Mouse (Mus musculus): ENCODE measurements around the gene Mgst3. TPM values are rescaled to one million over a fixed set of nuclear protein-coding genes. Genes with fewer than 3 reads are reported as not detected.
A peak's percentile ranks its signal among the peaks of the same experiment; 100 is the strongest.

Gene Mgst3
- polyA plus RNA-seq, 1 experiment from 2014 or later, result 51.8 TPM

DNA sequence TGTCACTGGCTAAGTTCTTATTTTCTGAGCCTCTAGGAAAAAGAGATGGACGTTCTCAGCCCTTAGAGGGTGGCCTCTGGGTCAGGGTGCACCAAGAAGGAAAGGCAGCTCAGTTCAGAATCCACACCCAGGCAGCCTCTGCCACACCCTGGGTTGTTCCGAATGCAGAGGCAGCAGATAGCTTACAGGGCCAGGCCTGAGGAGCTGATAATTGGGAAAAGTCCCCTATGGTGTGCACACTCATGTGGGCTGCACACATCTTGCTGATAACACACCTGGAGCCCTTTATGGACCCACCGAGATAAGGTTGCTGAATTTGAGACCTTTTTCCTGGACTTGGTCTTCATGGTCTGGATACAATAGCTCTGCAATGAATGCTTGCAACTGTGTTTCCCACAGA is 9.5 kb downstream of the Mgst3 start:
- 84% methylated on average over 3 of the region's 3 CpGs for WGBS
- ATAC-seq (replicated peaks; ENCODE audit: low FRiP score), result 0 out of 2 replicates have a peak, but pooled peaks have one; percentile 42
- H3K27ac ChIP-seq (ENCODE audit: low read depth, low read length), result no peak overlapping the region; the same call in 1 of the 2 replicates

DNA sequence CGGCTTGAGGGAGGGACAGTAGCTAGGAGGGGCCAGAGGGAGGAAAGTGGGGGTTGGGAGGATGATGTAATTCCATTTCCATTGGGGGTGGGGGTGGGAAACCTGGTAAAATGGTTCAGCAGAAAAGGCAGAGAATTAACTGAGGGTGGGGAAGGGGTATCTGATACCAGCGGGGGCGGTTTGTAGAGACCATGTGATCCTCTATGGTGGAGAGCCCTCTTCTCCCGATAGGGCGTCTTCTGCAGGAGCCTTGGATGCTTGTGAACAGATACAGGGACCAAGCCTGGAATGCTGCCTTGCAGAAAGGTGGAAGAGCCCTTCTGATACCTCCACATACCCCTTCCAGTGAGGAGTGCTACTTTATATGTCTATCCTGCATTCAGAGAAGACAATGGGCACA is 10.5 kb downstream of the Mgst3 start:
- Histone ChIP-seq H3K27ac (ENCODE audit: low read depth, low read length) (no peak overlapping the region), H3K27me3 (ENCODE audit: control insufficient read depth, insufficient read depth, low read length) (no peaks in the 10 kb centered on the region), H3K36me3 (ENCODE audit: control insufficient read depth, insufficient read depth, low read length) (no peaks in the 10 kb centered on the region), H3K9ac (ENCODE audit: low read length) (no peak overlapping the region), H3K4me2 (ENCODE audit: low read depth, low read length, severe bottlenecking) (no peak overlapping the region), H3K9me3 (ENCODE audit: control insufficient read depth, low read length) (no peaks in the 10 kb centered on the region), H3K4me1 (replicated peaks; ENCODE audit: control insufficient read depth, insufficient read depth, low read length) (no peaks in the 10 kb centered on the region), H3K4me3 (ENCODE audit: low read depth, low read length) (no peak overlapping the region)
- WGBS, result 82% methylated on average over 5 of the region's 5 CpGs
- ATAC-seq (replicated peaks; ENCODE audit: low FRiP score), result no peak
- no peak for DNase-seq (ENCODE audit: low spot score)

More for the DNA sequence above, 9.5 kb downstream of the Mgst3 start:
- Histone ChIP-seq H3K9ac (ENCODE audit: low read length) (no peak overlapping the region), H3K4me1 (replicated peaks; ENCODE audit: control insufficient read depth, insufficient read depth, low read length) (no peaks in the 10 kb centered on the region), H3K27me3 (ENCODE audit: control insufficient read depth, insufficient read depth, low read length) (no peaks in the 10 kb centered on the region), H3K4me3 (ENCODE audit: low read depth, low read length) (no peak overlapping the region), H3K9me3 (ENCODE audit: control insufficient read depth, low read length) (no peaks in the 10 kb centered on the region), H3K4me2 (ENCODE audit: low read depth, low read length, severe bottlenecking) (no peak overlapping the region), H3K36me3 (ENCODE audit: control insufficient read depth, insufficient read depth, low read length) (no peaks in the 10 kb centered on the region)
- no peak for DNase-seq (ENCODE audit: low spot score)

- 75% methylated on average over 5 of the region's 5 CpGs for WGBS
- no peaks in the 10 kb centered on the region for H3K4me1 ChIP-seq (replicated peaks; ENCODE audit: control insufficient read depth, insufficient read depth, low read length)
- ATAC-seq (replicated peaks; ENCODE audit: low FRiP score) (no peak), DNase-seq (ENCODE audit: low spot score) (no peak)
- no peaks in the 10 kb centered on the region for H3K36me3 ChIP-seq (ENCODE audit: control insufficient read depth, insufficient read depth, low read length)
- H3K27ac ChIP-seq (ENCODE audit: low read depth, low read length), result no peak overlapping the region
- H3K4me3 ChIP-seq (ENCODE audit: low read depth, low read length), result no peak overlapping the region
- no peak overlapping the region for H3K4me2 ChIP-seq (ENCODE audit: low read depth, low read length, severe bottlenecking)
- no peak overlapping the region for H3K9ac ChIP-seq (ENCODE audit: low read length)
- H3K9me3 ChIP-seq (ENCODE audit: control insufficient read depth, low read length), result no peaks in the 10 kb centered on the region
- no peaks in the 10 kb centered on the region for H3K27me3 ChIP-seq (ENCODE audit: control insufficient read depth, insufficient read depth, low read length)
Observed at GRCm38 (mm10) chr1:167382763-167383162, 10.9 kb downstream of the Mgst3 start.

GRCm38 (mm10) chr1:167382316-167382715 is 11.3 kb downstream of the Mgst3 start:
- Histone ChIP-seq H3K36me3 (ENCODE audit: control insufficient read depth, insufficient read depth, low read length) (no peaks in the 10 kb centered on the region), H3K4me2 (ENCODE audit: low read depth, low read length, severe bottlenecking) (no peak overlapping the region), H3K9ac (ENCODE audit: low read length) (no peak overlapping the region), H3K4me3 (ENCODE audit: low read depth, low read length) (no peak overlapping the region), H3K27ac (ENCODE audit: low read depth, low read length) (no peak overlapping the region), H3K27me3 (ENCODE audit: control insufficient read depth, insufficient read depth, low read length) (no peaks in the 10 kb centered on the region), H3K4me1 (replicated peaks; ENCODE audit: control insufficient read depth, insufficient read depth, low read length) (no peaks in the 10 kb centered on the region), H3K9me3 (ENCODE audit: control insufficient read depth, low read length) (no peaks in the 10 kb centered on the region)
- ATAC-seq (replicated peaks; ENCODE audit: low FRiP score) (no peak), DNase-seq (ENCODE audit: low spot score) (no peak)
- 79% methylated on average over 7 of the region's 7 CpGs for WGBS

DNA sequence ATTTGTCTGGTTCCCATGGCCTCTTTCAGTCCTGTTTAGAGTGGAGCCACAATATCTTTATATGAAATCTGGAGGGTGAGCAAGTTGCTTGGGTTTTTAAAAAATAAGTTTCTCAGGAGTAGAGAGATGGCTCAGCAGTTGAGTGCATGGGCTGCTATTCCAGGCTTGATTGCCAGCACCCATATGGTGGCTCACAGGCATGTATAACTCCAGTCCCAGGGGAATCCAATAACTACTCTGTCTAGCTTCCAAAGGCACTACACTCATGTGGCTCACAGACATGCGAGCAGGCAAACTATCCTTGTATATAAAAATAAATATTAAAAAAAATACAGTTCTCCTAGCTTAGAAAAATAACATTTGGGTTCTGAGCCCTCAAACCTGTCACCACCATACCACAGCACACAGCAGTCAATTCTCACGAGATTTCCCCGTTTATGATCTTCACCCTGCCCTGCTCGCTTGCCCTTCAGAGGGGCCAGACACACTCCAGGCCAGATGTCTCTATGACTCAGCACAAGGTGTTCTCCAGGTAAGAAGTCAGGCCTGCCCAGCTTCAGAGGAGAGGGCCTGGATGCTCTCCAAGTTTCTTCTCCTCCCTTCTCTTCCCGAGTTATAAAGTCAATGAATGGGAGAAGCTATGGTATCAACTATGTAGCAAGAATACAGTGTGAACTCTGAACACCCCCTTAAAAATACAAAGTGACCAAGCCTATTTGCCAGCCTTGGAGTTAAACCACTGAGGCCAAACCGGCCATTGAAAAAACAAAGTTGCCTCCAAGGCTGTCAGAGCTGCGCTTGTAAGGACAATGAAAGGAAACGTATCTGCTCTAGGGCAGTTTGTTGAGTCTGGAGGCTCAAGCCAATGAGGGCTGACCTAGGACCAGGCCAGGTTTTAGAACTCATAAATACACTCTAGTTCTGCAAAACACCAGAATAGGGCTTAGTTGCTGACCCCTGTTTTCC is 12.3 kb downstream of the Mgst3 start:
- ATAC-seq (replicated peaks; ENCODE audit: low FRiP score), result no peak
- no peak for DNase-seq (ENCODE audit: low spot score)

DNA sequence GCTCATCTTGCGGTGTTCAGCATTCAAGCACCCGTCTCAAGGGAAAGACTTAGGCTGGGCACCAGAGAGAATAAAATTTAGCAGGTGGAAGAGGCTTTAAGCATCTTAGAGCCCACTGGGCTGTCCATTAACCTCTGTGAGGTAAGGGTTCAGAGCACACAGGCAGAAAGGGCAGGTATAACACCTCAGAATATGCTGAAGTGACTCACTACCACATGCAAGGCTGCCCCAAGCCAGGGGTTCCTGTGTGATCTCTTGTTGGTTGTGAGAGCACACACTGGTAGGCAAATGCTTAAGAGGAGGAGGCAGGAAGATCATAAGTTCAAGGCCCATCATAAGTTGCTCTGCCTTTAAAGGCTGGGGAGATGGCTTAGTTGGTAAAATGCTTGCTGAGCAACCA is 13.4 kb downstream of the Mgst3 start:
- WGBS, result 86% methylated on average over 2 of the region's 2 CpGs
- H3K27ac ChIP-seq (ENCODE audit: low read depth, low read length), result no peak overlapping the region
- no peaks in the 10 kb centered on the region for H3K4me1 ChIP-seq (replicated peaks; ENCODE audit: control insufficient read depth, insufficient read depth, low read length)
- DNase-seq (ENCODE audit: low spot score) (no peak), ATAC-seq (replicated peaks; ENCODE audit: low FRiP score) (no peak)
- H3K4me3 ChIP-seq (ENCODE audit: low read depth, low read length), result no peak overlapping the region
- H3K9ac ChIP-seq (ENCODE audit: low read length), result no peak overlapping the region
- H3K27me3 ChIP-seq (ENCODE audit: control insufficient read depth, insufficient read depth, low read length), result no peaks in the 10 kb centered on the region
- no peak overlapping the region for H3K4me2 ChIP-seq (ENCODE audit: low read depth, low read length, severe bottlenecking)
- no peaks in the 10 kb centered on the region for H3K9me3 ChIP-seq (ENCODE audit: control insufficient read depth, low read length)
- no peaks in the 10 kb centered on the region for H3K36me3 ChIP-seq (ENCODE audit: control insufficient read depth, insufficient read depth, low read length)

More for the DNA sequence above, 12.3 kb downstream of the Mgst3 start:
- H3K9ac ChIP-seq (ENCODE audit: low read length), result no peak overlapping the region
- H3K9me3 ChIP-seq (ENCODE audit: control insufficient read depth, low read length), result no peaks in the 10 kb centered on the region
- H3K36me3 ChIP-seq (ENCODE audit: control insufficient read depth, insufficient read depth, low read length), result no peaks in the 10 kb centered on the region
- no peaks in the 10 kb centered on the region for H3K27me3 ChIP-seq (ENCODE audit: control insufficient read depth, insufficient read depth, low read length)
- H3K4me3 ChIP-seq (ENCODE audit: low read depth, low read length), result no peak overlapping the region
- no peak overlapping the region for H3K27ac ChIP-seq (ENCODE audit: low read depth, low read length)
- no peaks in the 10 kb centered on the region for H3K4me1 ChIP-seq (replicated peaks; ENCODE audit: control insufficient read depth, insufficient read depth, low read length)
- WGBS, result 87% methylated on average over 8 of the region's 8 CpGs
- H3K4me2 ChIP-seq (ENCODE audit: low read depth, low read length, severe bottlenecking), result no peak overlapping the region

GRCm38 (mm10) chr1:167379751-167380150 is 13.9 kb downstream of the Mgst3 start:
- 69% methylated on average over 5 of the region's 5 CpGs for WGBS
- Histone ChIP-seq H3K4me2 (ENCODE audit: low read depth, low read length, severe bottlenecking) (no peak overlapping the region), H3K4me3 (ENCODE audit: low read depth, low read length) (no peak overlapping the region), H3K9me3 (ENCODE audit: control insufficient read depth, low read length) (no peaks in the 10 kb centered on the region), H3K9ac (ENCODE audit: low read length) (no peak overlapping the region), H3K4me1 (replicated peaks; ENCODE audit: control insufficient read depth, insufficient read depth, low read length) (no peaks in the 10 kb centered on the region), H3K27me3 (ENCODE audit: control insufficient read depth, insufficient read depth, low read length) (no peaks in the 10 kb centered on the region), H3K27ac (ENCODE audit: low read depth, low read length) (no peak overlapping the region), H3K36me3 (ENCODE audit: control insufficient read depth, insufficient read depth, low read length) (no peaks in the 10 kb centered on the region)
- DNase-seq (ENCODE audit: low spot score), result no peak
- no peak for ATAC-seq (replicated peaks; ENCODE audit: low FRiP score)

DNA sequence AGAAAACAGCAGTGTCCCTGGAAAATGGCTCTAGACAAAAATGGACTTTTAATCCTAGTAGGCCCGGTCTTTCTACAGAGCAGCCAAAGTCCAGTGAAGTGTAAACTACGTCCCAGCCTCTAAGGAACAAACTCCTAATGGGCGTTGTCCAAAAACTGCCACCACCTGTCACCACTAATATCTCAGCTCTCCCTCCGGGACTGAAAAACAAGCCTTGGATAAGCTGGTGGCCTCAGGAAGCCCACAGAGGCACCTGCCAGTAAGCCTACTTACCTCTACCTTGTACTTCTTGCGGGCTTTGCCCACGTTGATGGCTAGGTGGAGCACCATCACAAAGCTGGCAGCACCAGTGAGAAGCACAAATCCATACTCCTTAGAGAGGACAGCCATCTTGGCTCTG is 15.6 kb downstream of the Mgst3 start:
- Histone ChIP-seq H3K36me3 (ENCODE audit: control insufficient read depth, insufficient read depth, low read length) (no peaks in the 10 kb centered on the region), H3K4me3 (ENCODE audit: low read depth, low read length) (no peak overlapping the region), H3K9me3 (ENCODE audit: control insufficient read depth, low read length) (no peaks in the 10 kb centered on the region), H3K9ac (ENCODE audit: low read length) (no peak overlapping the region), H3K4me2 (ENCODE audit: low read depth, low read length, severe bottlenecking) (no peak overlapping the region), H3K27ac (ENCODE audit: low read depth, low read length) (no peak overlapping the region), H3K27me3 (ENCODE audit: control insufficient read depth, insufficient read depth, low read length) (no peaks in the 10 kb centered on the region), H3K4me1 (replicated peaks; ENCODE audit: control insufficient read depth, insufficient read depth, low read length) (peaks cover 6% of the 10 kb centered on the region; the same call in 1 of the 2 replicates)
- ATAC-seq (replicated peaks; ENCODE audit: low FRiP score) (no peak), DNase-seq (ENCODE audit: low spot score) (no peak)
- WGBS, result 71% methylated on average over 6 of the region's 6 CpGs

- Histone ChIP-seq H3K9ac (ENCODE audit: low read length) (no peak overlapping the region), H3K36me3 (ENCODE audit: control insufficient read depth, insufficient read depth, low read length) (no peaks in the 10 kb centered on the region), H3K4me3 (ENCODE audit: low read depth, low read length) (no peak overlapping the region), H3K27ac (ENCODE audit: low read depth, low read length) (no peak overlapping the region), H3K9me3 (ENCODE audit: control insufficient read depth, low read length) (no peaks in the 10 kb centered on the region), H3K27me3 (ENCODE audit: control insufficient read depth, insufficient read depth, low read length) (no peaks in the 10 kb centered on the region), H3K4me2 (ENCODE audit: low read depth, low read length, severe bottlenecking) (no peak overlapping the region), H3K4me1 (replicated peaks; ENCODE audit: control insufficient read depth, insufficient read depth, low read length) (peaks cover 6% of the 10 kb centered on the region; the same call in 1 of the 2 replicates)
- no peak for DNase-seq (ENCODE audit: low spot score)
- ATAC-seq (replicated peaks; ENCODE audit: low FRiP score), result peak; percentile 18; the same call in 1 of the 2 replicates
- 58% methylated on average over 2 of the region's 2 CpGs for WGBS
Observed at GRCm38 (mm10) chr1:167374942-167375341, 18.7 kb downstream of the Mgst3 start.

Data from forebrain, embryonic 11.5 days (tissue).